Mouse (Mus musculus) testis, adult 2 months (tissue): ENCODE measurements at regions not wholly inside any gene's neighbourhood (a gene's known extent, or its start where the extent isn't known, plus 50 kb on each side); places are given as distances from the start of the nearest gene placed in this dataset.

Experiments used
- H3K27ac ChIP-seq: fragments of 200-500 bp; 2 replicates; pipeline ENCODE4 v1.5.1; 2012; ENCODE audit warnings: low read depth, low read length; ENCODE audit not compliant: control insufficient read depth, insufficient read depth
- H3K27me3 ChIP-seq: fragments of 200-500 bp; 2 replicates; pipeline ENCODE4 v1.6.1; 2012; ENCODE audit warnings: mild to moderate bottlenecking, low read length, moderate library complexity; ENCODE audit not compliant: control insufficient read depth, insufficient read depth
- H3K36me3 ChIP-seq: fragments of 200-500 bp; 2 replicates; pipeline ENCODE4 v1.6.1; 2012; ENCODE audit warnings: mild to moderate bottlenecking, low read length; ENCODE audit not compliant: control insufficient read depth, insufficient read depth
- H3K4me1 ChIP-seq: fragments of 200-500 bp; 2 replicates; pipeline ENCODE4 v1.6.1; 2012; ENCODE audit warnings: low read length; ENCODE audit not compliant: control insufficient read depth, insufficient read depth
- H3K4me3 ChIP-seq: fragments of 200-500 bp; 2 replicates; pipeline ENCODE4 v1.5.1; 2012; ENCODE audit warnings: low read depth, mild to moderate bottlenecking, low read length, moderate library complexity, mixed read lengths; ENCODE audit not compliant: control insufficient read depth
- CTCF ChIP-seq: fragments of 200-500 bp; IDR thresholded peaks from 2 replicates; pipeline ENCODE4 v1.5.1; 2012; ENCODE audit warnings: low read depth, mild to moderate bottlenecking, inconsistent platforms, low read length, moderate library complexity; ENCODE audit not compliant: control insufficient read depth, insufficient read depth, insufficient replicate concordance
- POLR2A ChIP-seq: fragments of 200-500 bp; IDR thresholded peaks from 2 replicates; pipeline ENCODE4 v1.6.1; 2012; ENCODE audit warnings: low read depth, mild to moderate bottlenecking, inconsistent platforms, low read length, moderate library complexity; ENCODE audit not compliant: control insufficient read depth

DNA sequence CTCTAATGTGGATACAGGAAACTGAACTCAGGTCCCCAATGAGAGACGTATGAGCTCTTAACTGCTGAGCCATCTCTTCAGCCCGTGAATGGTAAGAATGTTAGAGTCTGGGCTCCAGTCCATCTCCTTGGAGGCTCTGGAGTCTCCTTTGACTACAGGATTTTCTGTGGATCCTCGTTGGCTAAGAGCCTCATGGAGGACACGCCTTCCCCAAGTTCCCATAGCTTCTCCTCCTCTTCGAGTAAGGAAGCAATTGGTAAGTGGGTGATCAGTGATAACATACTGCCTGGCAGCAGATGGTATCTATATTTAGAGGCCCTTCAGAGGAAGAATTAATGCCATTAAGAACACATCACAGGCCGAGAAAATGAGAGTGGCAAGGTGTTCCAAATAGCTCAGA, 164.5 kb upstream of the Castor2 start:
- no peaks in the 10 kb centered on the region for H3K27me3 ChIP-seq
- H3K4me1 ChIP-seq = 0 out of 2 replicates have a peak, but pooled peaks cover 2% of the 10 kb centered on the region
- no peaks in the 10 kb centered on the region for H3K36me3 ChIP-seq
- no peak overlapping the region for H3K4me3 ChIP-seq
- TF ChIP-seq POLR2A = no peak
- TF ChIP-seq CTCF = no peak
- no peak overlapping the region for H3K27ac ChIP-seq

DNA sequence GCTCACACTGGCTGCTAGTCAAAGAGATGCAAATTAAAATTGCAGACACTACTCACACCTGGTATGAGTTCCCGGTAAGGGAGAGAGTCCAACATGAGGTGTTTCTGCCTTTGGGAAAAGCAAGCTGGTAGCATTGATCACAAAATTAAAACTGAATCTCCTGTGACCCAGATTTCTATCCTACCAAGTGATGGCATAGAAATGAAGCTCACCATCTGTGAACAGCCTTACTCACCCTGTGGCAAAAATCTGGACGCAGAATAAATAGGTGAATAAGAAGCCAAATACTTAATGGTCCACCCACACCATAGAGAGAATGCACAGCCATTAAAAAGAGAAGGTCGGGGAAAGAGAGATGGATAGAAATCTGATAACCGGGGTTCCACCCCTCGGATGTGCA, 169.4 kb upstream of the Castor2 start:
- Histone ChIP-seq H3K4me3 (no peak overlapping the region), H3K36me3 (no peaks in the 10 kb centered on the region), H3K27ac (no peak overlapping the region), H3K4me1 (0 out of 2 replicates have a peak, but pooled peaks cover 2% of the 10 kb centered on the region), H3K27me3 (no peaks in the 10 kb centered on the region)
- TF ChIP-seq CTCF (no peak), POLR2A (no peak)

- no peak overlapping the region for H3K4me3 ChIP-seq
- H3K27me3 ChIP-seq = no peaks in the 10 kb centered on the region
- no peaks in the 10 kb centered on the region for H3K36me3 ChIP-seq
- TF ChIP-seq CTCF = no peak
- TF ChIP-seq POLR2A = no peak
- 0 out of 2 replicates have a peak, but pooled peaks cover 2% of the 10 kb centered on the region for H3K4me1 ChIP-seq
- no peak overlapping the region for H3K27ac ChIP-seq
Observed at GRCm38 (mm10) chr5:133927054-133927453, 172.5 kb upstream of the Castor2 start.

DNA sequence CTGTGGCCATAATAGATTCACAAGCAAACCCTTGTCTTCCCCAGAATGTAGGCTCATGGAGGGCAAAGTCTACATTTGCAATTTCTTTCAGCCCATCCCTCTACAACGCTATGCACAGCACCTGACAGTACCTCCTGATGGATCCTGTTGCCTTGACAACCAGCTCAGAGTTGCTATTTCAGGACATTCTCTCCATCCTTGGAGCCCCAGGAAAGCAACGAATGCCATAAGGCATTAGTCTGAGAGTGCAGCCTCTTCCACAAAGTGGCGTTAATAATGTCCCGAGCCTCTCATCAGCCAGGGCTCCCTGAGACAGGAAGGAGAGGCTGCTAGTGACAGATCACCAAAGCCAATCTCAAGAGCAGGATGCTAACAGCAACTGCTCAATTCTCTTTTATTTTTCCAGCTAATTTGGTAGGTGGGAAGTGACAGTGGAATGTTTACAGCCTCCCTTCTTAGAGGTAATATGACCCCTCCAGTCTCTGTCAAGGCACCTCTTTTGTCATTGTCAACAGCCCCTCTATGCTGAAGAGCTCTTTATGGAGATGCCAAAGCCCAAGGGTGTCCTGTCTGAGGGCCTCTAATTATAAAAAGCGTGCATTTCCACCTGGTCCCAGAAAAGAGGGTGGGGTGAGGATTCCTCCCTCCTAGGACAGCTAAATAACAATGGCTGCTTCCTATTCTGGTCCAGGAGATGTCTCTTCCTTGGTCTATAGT, 174.2 kb upstream of the Castor2 start:
- H3K4me3 ChIP-seq = no peak overlapping the region
- no peaks in the 10 kb centered on the region for H3K27me3 ChIP-seq
- TF ChIP-seq POLR2A = no peak
- no peak for TF ChIP-seq CTCF
- H3K4me1 ChIP-seq = no peaks in the 10 kb centered on the region
- no peaks in the 10 kb centered on the region for H3K36me3 ChIP-seq
- no peak overlapping the region for H3K27ac ChIP-seq

DNA sequence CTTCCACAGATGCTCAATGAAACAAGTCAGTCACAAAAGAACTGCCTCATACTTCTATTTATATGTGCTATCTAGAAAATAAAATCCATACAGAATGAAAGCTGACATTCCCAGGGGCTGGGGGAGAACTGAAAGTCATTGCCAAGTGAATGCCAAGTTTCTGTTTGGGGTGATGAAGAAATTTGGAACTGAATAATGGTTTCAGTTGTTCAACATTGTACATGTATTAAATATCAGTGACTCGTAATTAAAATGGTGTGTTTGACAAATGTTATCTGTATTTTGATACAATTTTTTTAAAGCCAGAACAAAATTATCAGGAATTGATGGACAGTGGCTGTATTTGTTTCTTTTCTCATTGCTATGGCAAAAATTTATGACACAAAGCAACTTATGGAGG, 177.3 kb upstream of the Castor2 start:
- no peaks in the 10 kb centered on the region for H3K4me1 ChIP-seq

GRCm38 (mm10) chr5:133915734-133916550, 183.6 kb upstream of the Castor2 start:
- Histone ChIP-seq H3K4me1 (no peaks in the 10 kb centered on the region), H3K27ac (no peak overlapping the region), H3K4me3 (no peak overlapping the region), H3K36me3 (no peaks in the 10 kb centered on the region), H3K27me3 (no peaks in the 10 kb centered on the region)
- no peak for TF ChIP-seq CTCF
- no peak for TF ChIP-seq POLR2A

More for the DNA sequence above, 177.3 kb upstream of the Castor2 start:
- no peak for TF ChIP-seq CTCF
- TF ChIP-seq POLR2A = no peak
- Histone ChIP-seq H3K27ac (no peak overlapping the region), H3K4me3 (no peak overlapping the region), H3K36me3 (no peaks in the 10 kb centered on the region), H3K27me3 (no peaks in the 10 kb centered on the region)

DNA sequence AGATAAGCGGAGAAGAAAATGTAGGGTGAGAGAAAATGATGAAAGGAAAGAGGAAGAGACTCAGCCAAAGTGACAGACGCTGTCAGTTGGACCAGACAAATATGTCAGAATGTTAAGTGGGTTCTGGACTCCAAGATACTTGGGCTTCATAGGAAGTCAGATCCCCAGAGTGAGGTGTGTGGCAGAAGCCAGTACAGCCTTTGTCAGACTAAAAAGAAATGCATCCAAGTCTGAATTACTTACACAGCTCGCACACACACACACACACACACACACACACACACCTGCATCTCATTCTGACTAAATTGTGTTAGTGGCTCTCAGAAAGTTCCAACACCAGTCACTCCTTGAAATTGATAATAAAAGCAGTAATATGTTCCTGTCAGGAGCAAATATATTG, 192.1 kb upstream of the Castor2 start:
- TF ChIP-seq CTCF (no peak), POLR2A (no peak)
- H3K27me3 ChIP-seq = no peaks in the 10 kb centered on the region
- no peaks in the 10 kb centered on the region for H3K4me1 ChIP-seq
- no peak overlapping the region for H3K27ac ChIP-seq
- H3K36me3 ChIP-seq = no peaks in the 10 kb centered on the region
- no peak overlapping the region for H3K4me3 ChIP-seq
